Mouse (Mus musculus) embryo, embryonic 11.5 days (tissue): ENCODE data around the gene Olfr975.
"Not testable (repeated sequence)": the region's sequence is repeated elsewhere in the genome, so short reads cannot be mapped to it uniquely, and the experiment has no call there.

Experiments used
- DNase-seq: peaks from one replicate; pipeline ENCODE4 v3.0.0-alpha.2; 2012; ENCODE audit warnings: low read depth, low spot score

Olfr975 gene

DNA sequence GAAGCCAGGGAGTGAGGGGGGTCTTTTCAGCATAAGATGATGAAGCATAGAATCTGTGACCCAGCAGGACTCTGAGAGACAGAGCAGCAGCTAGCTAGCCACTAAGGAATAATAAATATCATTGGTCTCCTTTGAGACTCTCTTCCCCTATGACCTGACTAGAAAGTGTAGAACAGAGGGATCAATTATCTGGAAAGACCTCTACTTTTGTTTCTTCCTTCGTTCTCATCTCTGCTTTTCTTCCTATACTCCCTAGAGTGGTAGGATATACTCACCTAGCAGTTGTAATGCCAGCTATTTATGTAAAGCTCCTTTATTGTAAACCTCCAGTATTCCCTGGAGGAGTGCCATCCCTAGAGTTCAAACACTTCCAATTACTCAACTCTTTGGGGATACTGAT, at the start of gene Olfr975:
Gene Olfr975, minus strand, starts transcription at position 101 of the 400 bp plus-strand sequence.
- DNase-seq = no peak

DNA sequence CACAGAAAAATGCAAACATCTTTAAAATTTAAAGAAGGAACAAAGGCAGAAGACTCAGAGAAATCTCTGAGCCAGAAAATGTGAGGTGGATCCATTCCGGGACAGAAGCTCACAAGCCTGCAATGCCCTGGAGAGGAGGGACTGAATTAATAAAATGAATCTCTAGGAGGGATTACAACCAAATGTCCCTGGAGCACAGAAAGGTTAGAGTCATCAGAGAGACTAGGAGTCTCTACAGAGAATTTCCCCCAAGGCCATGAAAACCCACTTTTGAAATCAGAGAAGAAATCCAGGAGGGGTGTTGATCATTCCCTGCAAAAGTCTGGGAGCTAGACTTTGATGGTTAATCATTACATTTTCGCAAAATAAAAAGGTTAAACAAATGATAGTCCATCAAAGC, 40.0 kb upstream of the Olfr975 start, which contains the start of gene Olfr978:
Gene Olfr978, plus strand, starts transcription at position 301 of the 400 bp plus-strand sequence.
- no peak for DNase-seq

DNA sequence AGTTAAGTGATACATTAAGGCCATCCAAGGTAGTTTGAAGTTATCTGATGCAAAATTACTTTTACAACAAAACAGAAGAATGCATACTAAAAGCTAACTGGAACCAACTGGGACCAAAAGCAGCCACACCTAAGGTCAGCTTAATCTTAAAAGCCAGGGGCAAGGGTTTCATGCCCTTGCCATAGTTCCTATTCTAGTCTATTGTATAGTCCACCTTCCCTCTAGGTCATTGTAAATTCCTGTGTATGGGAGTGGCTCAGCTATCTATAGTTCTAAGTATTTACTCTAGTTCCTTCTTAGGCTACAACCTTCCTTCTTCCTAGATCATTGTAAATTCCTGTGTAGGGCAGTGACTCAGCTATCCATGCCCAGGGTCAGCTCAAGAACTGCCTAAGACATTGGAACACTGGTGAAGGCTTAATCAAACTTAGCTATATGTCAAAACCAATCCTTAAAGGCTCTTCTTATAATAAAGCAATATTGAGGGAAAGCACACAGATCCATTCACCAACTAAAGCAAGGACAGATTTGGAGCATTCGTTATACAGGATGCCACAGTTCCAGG, 24.8 kb upstream of the Olfr975 start:
- not testable (repeated sequence) for DNase-seq

DNA sequence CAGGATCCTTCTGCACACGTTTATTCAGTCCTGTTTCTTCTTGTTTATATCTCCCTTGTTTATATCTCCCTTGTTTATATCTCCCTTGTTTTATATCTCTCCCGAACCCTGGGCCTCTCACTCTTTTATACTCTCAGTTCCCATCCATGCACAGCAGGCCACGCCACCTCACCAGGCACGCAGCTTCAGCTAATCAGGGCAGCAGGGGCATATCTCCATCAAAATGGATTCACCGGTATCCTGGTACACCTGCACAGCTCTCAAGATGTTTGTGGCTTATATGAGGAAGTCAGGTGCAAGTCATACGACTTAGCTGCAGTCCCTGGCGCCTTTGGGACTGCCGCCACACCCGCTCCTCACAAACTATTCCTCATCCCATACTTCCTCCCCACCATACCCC, 9.2 kb upstream of the Olfr975 start, which contains the start of gene Olfr976:
Gene Olfr976, minus strand, starts transcription at position 101 of the 400 bp plus-strand sequence.
- not testable (repeated sequence) for DNase-seq

DNA sequence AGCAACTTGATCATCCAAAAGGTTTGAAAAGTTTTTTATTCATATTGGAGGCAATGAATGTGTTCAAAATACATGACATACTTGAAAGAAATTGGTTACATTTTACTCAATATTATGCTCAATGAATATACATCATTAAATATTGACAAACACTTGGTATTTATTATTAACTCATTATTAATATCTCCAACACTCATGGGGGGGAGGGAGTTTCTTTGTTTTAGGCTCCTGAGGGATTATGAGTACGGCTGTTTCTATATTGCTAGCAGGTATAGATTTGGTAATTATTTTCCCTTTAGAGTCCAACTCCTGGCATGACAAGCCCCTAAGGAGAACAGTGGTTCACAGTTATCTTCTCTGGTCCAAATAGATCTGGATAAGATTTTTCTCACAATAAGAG, 14.6 kb downstream of the Olfr975 start, which contains the start of gene Olfr974:
Gene Olfr974, plus strand, starts transcription at position 301 of the 400 bp plus-strand sequence.
- DNase-seq = no peak

DNA sequence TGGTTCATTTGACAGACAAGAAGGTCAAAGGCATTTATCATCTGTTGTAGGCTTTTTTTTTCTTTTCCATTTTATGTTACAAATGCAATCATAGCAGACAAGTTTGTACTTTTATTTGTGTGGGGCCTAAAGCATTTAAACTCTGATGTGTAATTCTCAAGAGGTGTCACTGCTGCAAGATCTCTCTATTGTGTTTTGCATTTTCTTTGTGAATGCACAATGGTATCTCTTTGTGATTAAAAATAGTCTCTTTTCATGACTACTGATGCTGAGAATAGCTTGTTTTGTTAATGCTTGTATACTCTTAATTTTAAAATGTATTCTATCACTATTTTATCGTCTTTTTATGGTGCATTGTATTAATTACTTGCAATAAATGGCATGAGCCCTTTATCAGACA, 23.0 kb downstream of the Olfr975 start:
- not testable (repeated sequence) for DNase-seq

DNA sequence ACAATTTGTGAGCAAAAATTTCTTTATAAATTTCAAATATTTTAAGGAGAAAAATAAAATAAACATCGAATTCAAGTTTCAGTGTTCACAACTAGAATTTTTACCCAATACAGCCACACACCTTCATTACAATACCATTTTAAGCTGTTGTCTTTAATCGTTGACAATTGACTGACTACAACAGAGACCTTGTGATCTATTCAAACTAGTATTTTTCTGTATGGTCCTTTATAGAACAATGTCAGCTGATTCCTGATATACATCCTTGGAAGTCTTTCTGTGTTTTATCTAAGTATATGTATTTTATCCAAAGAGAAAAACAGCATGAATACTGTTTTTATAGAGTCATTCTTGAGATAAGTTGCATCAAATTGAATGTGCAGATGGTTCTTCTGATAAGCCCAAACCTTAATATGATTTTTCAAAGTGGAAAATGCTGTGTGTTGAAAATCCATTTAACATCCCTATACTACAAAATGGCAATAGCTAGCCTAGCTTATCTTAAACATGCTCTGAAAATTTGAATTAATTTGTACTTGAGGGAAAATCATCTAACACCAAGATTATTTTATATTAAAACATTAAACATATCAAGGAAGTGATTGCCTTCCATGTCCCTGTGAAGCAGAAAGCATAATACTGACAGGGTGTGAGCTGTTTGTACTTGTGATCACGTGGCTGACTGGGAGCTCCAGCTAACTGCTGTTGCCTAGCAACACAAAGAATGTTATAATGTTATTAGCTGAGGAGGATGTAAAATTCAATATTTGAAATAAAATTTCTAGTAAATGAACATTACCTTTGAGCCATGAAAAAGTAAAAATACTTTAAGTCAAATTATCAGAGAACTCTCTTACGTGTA, 23.6 kb downstream of the Olfr975 start:
- not testable (repeated sequence) for DNase-seq

DNA sequence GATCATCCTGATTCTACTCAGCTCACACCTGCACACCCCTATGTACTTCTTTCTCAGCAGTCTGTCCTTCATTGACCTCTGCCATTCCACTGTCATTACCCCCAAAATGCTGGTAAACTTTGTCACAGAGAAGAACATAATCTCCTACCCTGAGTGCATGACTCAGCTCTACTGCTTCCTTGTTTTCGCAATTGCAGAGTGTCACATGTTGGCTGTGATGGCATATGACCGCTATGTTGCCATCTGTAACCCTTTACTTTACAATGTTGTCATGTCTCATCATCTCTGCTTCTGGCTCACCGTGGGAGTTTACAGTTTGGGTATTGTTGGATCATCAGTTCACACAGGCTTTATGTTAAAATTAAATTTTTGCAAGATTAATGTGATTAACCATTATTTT, 41.9 kb downstream of the Olfr975 start:
- DNase-seq = no peak

DNA sequence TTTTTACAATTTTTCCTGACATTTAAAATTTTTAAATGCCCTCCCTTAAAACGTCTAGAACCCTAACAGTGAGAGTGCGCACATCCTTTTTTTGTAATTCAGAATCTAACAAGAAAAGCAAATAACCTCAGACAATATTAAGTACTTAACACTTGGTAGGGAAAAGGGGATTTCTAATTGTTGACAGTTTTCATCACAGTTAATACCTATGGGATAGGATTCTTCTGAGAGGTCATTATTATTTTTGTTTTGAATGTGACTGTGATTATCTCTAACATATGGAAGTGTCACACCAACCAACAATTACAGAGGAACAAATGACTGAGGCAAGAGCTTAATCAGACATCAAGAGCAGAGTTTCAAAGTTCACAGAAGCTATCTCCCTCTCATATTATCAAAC, 44.8 kb downstream of the Olfr975 start, which contains the start of gene Olfr229:
Gene Olfr229, plus strand, starts transcription at position 301 of the 400 bp plus-strand sequence.
- no peak for DNase-seq

DNA sequence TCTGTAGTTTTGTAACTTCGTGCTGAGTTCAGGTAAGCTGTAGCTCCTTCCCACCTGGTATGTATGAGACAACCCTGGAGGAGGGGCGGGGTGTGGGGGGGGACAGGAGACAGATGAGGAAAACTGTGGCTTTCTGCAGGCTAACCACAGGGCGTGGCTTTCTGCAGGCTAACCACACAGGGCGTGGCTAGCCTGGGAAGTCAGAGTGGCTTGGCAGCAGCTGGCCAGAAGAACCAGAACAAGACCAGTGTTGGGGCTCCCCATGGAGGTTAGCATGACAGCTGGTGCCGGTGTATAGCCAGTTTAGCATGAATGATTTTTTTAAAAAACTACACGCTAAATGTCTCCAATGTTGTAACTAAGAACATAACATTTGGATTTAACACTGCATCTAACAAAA, 46.7 kb downstream of the Olfr975 start:
- DNase-seq = no peak
